Mouse (Mus musculus) intestine, embryonic 14.5 days (tissue): ENCODE data around the gene Rexo4. TPM values are rescaled to one million over a fixed set of nuclear protein-coding genes. Genes with fewer than 3 reads are reported as not detected.

Experiments
- ATAC-seq: fragments of 200-750 bp; cut with Nextera tagmentation; replicated peaks from 2 replicates; pipeline ENCODE4 v1.8.0; 2017; ENCODE audit warnings: low read depth, moderate number of reproducible peaks, moderate TSS enrichment, moderate library complexity; ENCODE audit not compliant: low FRiP score, low TSS enrichment
- DNase-seq: peaks from one replicate; pipeline ENCODE4 v3.0.0-alpha.2; 2018; ENCODE audit warnings: low spot score
- H3K27ac ChIP-seq: fragments of 300-500 bp; sonication (generic); 2 replicates; pipeline ENCODE4 v1.5.1; 2014; ENCODE audit warnings: low read depth, mild to moderate bottlenecking, control low read depth
- H3K27me3 ChIP-seq: fragments of 300-500 bp; sonication (generic); replicated peaks from 2 replicates; pipeline ENCODE4 v1.6.1; 2014; ENCODE audit warnings: low read length, control low read depth; ENCODE audit not compliant: control insufficient read depth, insufficient read depth
- H3K36me3 ChIP-seq: fragments of 300-500 bp; sonication (generic); 2 replicates; pipeline ENCODE4 v1.6.1; 2014; ENCODE audit warnings: low read length, control low read depth; ENCODE audit not compliant: control insufficient read depth, insufficient read depth
- H3K4me1 ChIP-seq: fragments of 300-500 bp; sonication (generic); replicated peaks from 2 replicates; pipeline ENCODE4 v1.6.1; 2014; ENCODE audit warnings: low read length, control low read depth, mixed read lengths; ENCODE audit not compliant: control insufficient read depth, insufficient read depth
- H3K4me2 ChIP-seq: fragments of 300-500 bp; sonication (generic); 2 replicates; pipeline ENCODE4 v1.6.1; 2014; ENCODE audit warnings: low read length
- H3K4me3 ChIP-seq: fragments of 300-500 bp; sonication (generic); 2 replicates; pipeline ENCODE4 v1.5.1; 2014; ENCODE audit warnings: low read depth, low read length, control low read depth, mixed read lengths
- H3K9ac ChIP-seq: fragments of 300-500 bp; sonication (generic); 2 replicates; pipeline ENCODE4 v1.6.1; 2014; ENCODE audit warnings: mild to moderate bottlenecking, low read length
- H3K9me3 ChIP-seq: fragments of 300-500 bp; sonication (generic); 2 replicates; pipeline ENCODE4 v1.6.1; 2016; ENCODE audit warnings: low read length, control low read depth; ENCODE audit not compliant: control insufficient read depth
- WGBS: fragments of 180-500 bp; shearing (Covaris S2); extraction: QIAGEN DNeasy Blood & Tissue Kit; methylation state at CpG from one replicate; pipeline ENCODE4 v1.1.7; 2014; 5-methylcytosine and 5-hydroxymethylcytosine counted together
- polyA plus RNA-seq: library from polyadenylated mRNA; unstranded; fragments of >200 nt; fragmentation: Nextera tagmentation; extraction: Ambion mirVana; gene quantifications from 2 replicates; pipeline ENCODE4 v1.2.1, GENCODE M21; 2014

The Rexo4 gene
- polyA plus RNA-seq, 1 experiment from 2014 or later, result 48.2 TPM

- whole genome bisulfite sequencing, result 82% methylated on average over 3 of the region's 3 CpGs
- Histone ChIP-seq H3K27me3 (no peaks in the 10 kb centered on the region), H3K36me3 (peaks cover 64% of the 10 kb centered on the region), H3K4me2 (no peak overlapping the region), H3K4me3 (no peak overlapping the region), H3K27ac (no peak overlapping the region), H3K4me1 (peaks cover 20% of the 10 kb centered on the region), H3K9me3 (no peaks in the 10 kb centered on the region), H3K9ac (no peak overlapping the region)
- ATAC-seq (no peak), DNase-seq (no peak)
These were observed 44.5 kb downstream of the Rexo4 start for GRCm38 (mm10) chr2:26919684-26920083.

- H3K4me2 ChIP-seq, result peak overlapping the region; percentile 89
- peaks cover 25% of the 10 kb centered on the region for H3K4me1 ChIP-seq
- DNase-seq (no peak), ATAC-seq (no peak; the same call in 1 of the 2 replicates)
- peak overlapping the region; percentile 74 for H3K4me3 ChIP-seq
- peak overlapping the region; percentile 61 for H3K9ac ChIP-seq
- 2% methylated on average over 13 of the region's 13 CpGs for WGBS
- no peaks in the 10 kb centered on the region for H3K9me3 ChIP-seq
- peak overlapping the region; percentile 67; the same call in 1 of the 2 replicates for H3K27ac ChIP-seq
- H3K36me3 ChIP-seq, result peaks cover 64% of the 10 kb centered on the region
- no peaks in the 10 kb centered on the region for H3K27me3 ChIP-seq
These were observed 47.4 kb downstream of the Rexo4 start for GRCm38 (mm10) chr2:26916738-26917137.

- Histone ChIP-seq H3K9me3 (no peaks in the 10 kb centered on the region), H3K36me3 (peaks cover 62% of the 10 kb centered on the region), H3K9ac (peak within 1 kb of the TSS; percentile 61), H3K27ac (peak within 1 kb of the TSS; percentile 67), H3K4me3 (peak within 1 kb of the TSS; percentile 74), H3K27me3 (no peaks in the 10 kb centered on the region), H3K4me1 (peaks cover 27% of the 10 kb centered on the region), H3K4me2 (peak within 1 kb of the TSS; percentile 89)
- ATAC-seq (peak; percentile 77), DNase-seq (peak; percentile 84)
- under 1% methylated on average over 47 of the region's 47 CpGs for WGBS
These were observed 48.1 kb downstream of the Rexo4 start, which contains the start of the genes Surf2 and Surf1 for GRCm38 (mm10) chr2:26915927-26916728. Surf2 (plus strand) TSS chr2:26916367. Surf1 (minus strand) TSS chr2:26916530.

GRCm38 (mm10) chr2:26914148-26914941 is 49.8 kb downstream of the Rexo4 start:
- no peak overlapping the region for H3K4me2 ChIP-seq
- no peaks in the 10 kb centered on the region for H3K9me3 ChIP-seq
- H3K27ac ChIP-seq, result no peak overlapping the region
- no peaks in the 10 kb centered on the region for H3K27me3 ChIP-seq
- H3K4me3 ChIP-seq, result no peak overlapping the region
- peaks cover 30% of the 10 kb centered on the region for H3K4me1 ChIP-seq
- no peak for ATAC-seq
- peaks cover 45% of the 10 kb centered on the region for H3K36me3 ChIP-seq
- 67% methylated on average over 8 of the region's 8 CpGs for WGBS
- no peak for DNase-seq
- no peak overlapping the region for H3K9ac ChIP-seq

GRCm38 (mm10) chr2:26913416-26914147 is 50.6 kb downstream of the Rexo4 start:
- ATAC-seq (no peak), DNase-seq (no peak)
- H3K4me3 ChIP-seq, result no peak overlapping the region
- H3K4me1 ChIP-seq, result peaks cover 38% of the 10 kb centered on the region
- H3K4me2 ChIP-seq, result no peak overlapping the region
- WGBS, result 82% methylated on average over 17 of the region's 17 CpGs
- H3K9me3 ChIP-seq, result no peaks in the 10 kb centered on the region
- no peak overlapping the region for H3K27ac ChIP-seq
- no peak overlapping the region for H3K9ac ChIP-seq
- H3K27me3 ChIP-seq, result no peaks in the 10 kb centered on the region
- peaks cover 37% of the 10 kb centered on the region for H3K36me3 ChIP-seq

- ATAC-seq (no peak), DNase-seq (no peak)
- peaks cover 32% of the 10 kb centered on the region for H3K4me1 ChIP-seq
- H3K36me3 ChIP-seq, result peaks cover 45% of the 10 kb centered on the region
- H3K4me3 ChIP-seq, result peak overlapping the region; percentile 98
- H3K9ac ChIP-seq, result peak overlapping the region; percentile 96
- H3K4me2 ChIP-seq, result peak overlapping the region; percentile 100
- no peak overlapping the region for H3K27ac ChIP-seq
- 74% methylated on average over 5 of the region's 5 CpGs for WGBS
- H3K27me3 ChIP-seq, result no peaks in the 10 kb centered on the region
- no peaks in the 10 kb centered on the region for H3K9me3 ChIP-seq
These were observed 51.9 kb downstream of the Rexo4 start for GRCm38 (mm10) chr2:26912253-26912770.

- ATAC-seq, result peak; percentile 30
These were observed 53.0 kb downstream of the Rexo4 start for GRCm38 (mm10) chr2:26910994-26911765.

More at GRCm38 (mm10) chr2:26910994-26911765, 53.0 kb downstream of the Rexo4 start:
- peak overlapping the region; percentile 96 for H3K9ac ChIP-seq
- peaks cover 56% of the 10 kb centered on the region for H3K36me3 ChIP-seq
- H3K27me3 ChIP-seq, result no peaks in the 10 kb centered on the region
- peaks cover 26% of the 10 kb centered on the region for H3K4me1 ChIP-seq
- peak overlapping the region; percentile 98 for H3K4me3 ChIP-seq
- peak overlapping the region; percentile 100 for H3K4me2 ChIP-seq
- no peaks in the 10 kb centered on the region for H3K9me3 ChIP-seq
- peak overlapping the region; percentile 88 for H3K27ac ChIP-seq
- DNase-seq, result no peak
- WGBS, result 2% methylated on average over 35 of the region's 37 CpGs
